Mouse (Mus musculus) bone marrow, adult 2 months (tissue): ENCODE data around the gene Nacc1. TPM values are rescaled to one million over a fixed set of nuclear protein-coding genes. Genes with fewer than 3 reads are reported as not detected.
A peak's percentile ranks its signal among the peaks of the same experiment; 100 is the strongest.

ENCODE experiments used
- H3K27ac ChIP-seq: fragments of 200-500 bp; 2 replicates; pipeline ENCODE4 v1.5.1; 2012; ENCODE audit warnings: low read depth, mild to moderate bottlenecking, control low read depth, inconsistent platforms, low read length; ENCODE audit not compliant: control insufficient read depth, poor library complexity, insufficient read depth
- H3K4me1 ChIP-seq: fragments of 200-500 bp; 2 replicates; pipeline ENCODE4 v1.6.1; 2011; ENCODE audit warnings: low read length; ENCODE audit not compliant: control insufficient read depth, insufficient read depth
- H3K4me3 ChIP-seq: fragments of 200-500 bp; replicated peaks from 2 replicates; pipeline ENCODE3; 2011; ENCODE audit warnings: mild to moderate bottlenecking, low read depth, low read length, control low read depth; ENCODE audit not compliant: control insufficient read depth
- CTCF ChIP-seq: fragments of 200-500 bp; IDR thresholded peaks from 2 replicates; pipeline ENCODE4 v1.5.1; 2011; ENCODE audit warnings: low read length, control low read depth; ENCODE audit not compliant: control insufficient read depth, insufficient read depth
- POLR2A ChIP-seq: fragments of 200-500 bp; IDR thresholded peaks from 2 replicates; pipeline ENCODE4 v1.6.1; 2011; ENCODE audit warnings: low read depth, mild to moderate bottlenecking, control low read depth, low read length, borderline replicate concordance; ENCODE audit not compliant: control insufficient read depth
- WGBS: fragments of 180-500 bp; shearing (Covaris S2); methylation state at CpG from one replicate; pipeline ENCODE4 v1.1.7; 2018; 5-methylcytosine and 5-hydroxymethylcytosine counted together
- polyA plus RNA-seq: library from polyadenylated mRNA; stranded (reverse); fragments of >200 nt; gene quantifications from 2 replicates; pipeline ENCODE4 v1.2.4, GENCODE M21; 2011; ENCODE audit warnings: low replicate concordance; ENCODE audit not compliant: missing spikeins, insufficient read depth, insufficient read length

Gene Nacc1
- polyA plus RNA-seq, 1 experiment: 26.2 TPM

DNA sequence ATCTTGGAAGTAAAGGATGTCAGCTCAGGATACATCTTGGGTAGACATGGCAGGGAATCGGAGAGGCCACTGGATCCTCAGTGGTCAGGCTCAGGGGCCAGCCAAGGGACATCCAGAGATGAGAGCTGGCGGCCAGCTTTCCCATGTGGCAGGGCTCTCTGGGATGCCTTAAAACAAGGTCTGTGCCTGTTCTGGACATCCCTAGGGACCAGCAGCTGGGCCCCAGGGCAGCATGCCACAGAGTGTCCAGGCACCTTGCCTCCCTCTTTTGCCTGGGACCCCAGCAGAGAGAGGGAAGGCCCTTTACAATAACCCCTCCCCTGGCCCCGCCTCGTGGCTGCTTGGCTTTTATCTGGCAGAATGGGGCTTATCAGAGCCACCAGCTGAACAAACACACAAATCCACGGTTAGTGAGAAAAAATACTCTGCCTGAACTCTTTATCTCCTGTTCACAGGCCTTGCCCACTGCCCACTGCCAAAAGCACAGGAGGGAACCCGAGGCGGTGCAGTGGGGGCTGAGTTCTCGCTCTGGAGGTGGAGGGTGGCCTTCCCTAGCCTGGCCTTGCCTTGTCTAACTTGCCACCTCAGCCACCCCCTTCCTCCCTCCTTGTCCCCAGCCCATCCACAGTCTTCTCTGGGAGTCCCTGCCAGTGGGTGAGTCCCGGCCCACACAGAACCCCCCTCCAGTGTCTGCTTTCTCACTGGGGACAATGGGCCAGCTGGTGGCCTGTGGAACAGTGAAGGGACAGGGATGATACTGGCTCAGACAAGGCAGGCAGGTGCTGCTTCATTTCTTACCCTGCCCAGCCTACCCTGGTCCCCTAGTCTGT, 43.1 kb upstream of the Nacc1 start:
- Histone ChIP-seq H3K4me1 (peaks cover 10% of the 10 kb centered on the region), H3K4me3 (no peak overlapping the region), H3K27ac (peak overlapping the region; percentile 88)
- WGBS: 44% methylated on average over 9 of the region's 9 CpGs
- TF ChIP-seq CTCF: no peak
- peak; percentile 44; the same call in 1 of the 2 replicates for TF ChIP-seq POLR2A

DNA sequence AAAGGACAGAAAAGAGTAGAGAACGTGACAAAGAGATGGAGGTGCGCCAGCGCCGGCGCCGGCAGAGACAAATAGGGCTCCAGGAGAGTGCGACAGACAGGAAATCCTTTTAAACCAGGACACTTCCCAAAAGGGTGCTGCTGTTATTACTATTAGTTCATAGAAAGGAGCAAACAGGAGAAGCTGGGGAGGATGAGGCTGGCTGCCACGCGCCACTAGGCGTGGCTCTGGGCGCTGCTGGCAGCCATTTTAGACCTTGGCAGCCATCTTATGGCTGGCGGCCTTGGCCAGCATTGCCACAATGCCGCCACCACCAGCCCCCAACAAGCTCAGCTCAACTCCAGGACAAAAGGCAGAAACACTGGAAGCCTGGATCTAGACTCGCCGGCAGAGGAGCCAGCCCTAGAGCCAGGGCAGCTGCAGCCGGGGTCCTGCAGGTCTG, 42.3 kb upstream of the Nacc1 start:
- H3K4me1 ChIP-seq: peaks cover 15% of the 10 kb centered on the region
- no peak overlapping the region for H3K4me3 ChIP-seq
- WGBS: 66% methylated on average over 16 of the region's 16 CpGs
- H3K27ac ChIP-seq: peak overlapping the region; percentile 57
- TF ChIP-seq CTCF (no peak), POLR2A (no peak)

DNA sequence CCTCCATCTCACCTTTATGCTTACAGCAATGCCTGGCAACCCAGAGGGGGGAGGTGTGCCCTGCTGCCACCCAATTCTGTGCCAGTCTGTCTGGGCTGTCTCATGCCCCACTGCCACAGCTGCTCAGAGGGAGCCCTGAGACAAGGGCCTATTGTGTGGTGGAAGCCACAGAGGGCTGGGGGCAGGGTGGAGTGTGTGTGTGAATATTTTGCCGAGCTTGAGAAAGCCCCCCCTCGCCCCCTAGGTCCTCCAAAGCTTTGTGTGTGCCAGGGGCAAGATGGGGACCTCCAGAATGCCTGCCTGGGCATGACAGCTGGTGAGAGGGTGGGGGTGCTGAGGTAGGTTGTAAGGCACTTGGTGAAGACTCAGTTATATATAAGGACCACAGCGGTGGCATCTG, 40.8 kb upstream of the Nacc1 start:
- Histone ChIP-seq H3K4me3 (no peak overlapping the region), H3K27ac (no peak overlapping the region; the same call in 1 of the 2 replicates), H3K4me1 (peaks cover 16% of the 10 kb centered on the region)
- TF ChIP-seq POLR2A: no peak
- no peak for TF ChIP-seq CTCF
- WGBS: 60% methylated on average over 3 of the region's 3 CpGs

DNA sequence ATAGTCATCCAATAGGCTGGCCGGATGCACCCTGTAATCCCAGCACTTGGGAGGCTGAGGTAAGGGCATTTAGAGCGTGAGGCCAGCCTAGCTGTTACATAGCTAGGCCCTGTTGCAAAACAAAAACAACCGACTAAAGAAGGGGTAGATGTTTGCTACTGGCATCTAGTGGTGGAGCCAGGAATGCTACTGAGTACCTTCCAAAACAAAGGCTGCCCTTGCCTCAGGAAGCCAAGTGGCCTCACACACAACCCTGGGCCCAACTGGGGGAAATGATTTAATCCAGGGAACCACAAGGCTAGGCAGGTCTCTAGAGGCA, 38.2 kb upstream of the Nacc1 start:
- peaks cover 21% of the 10 kb centered on the region for H3K4me1 ChIP-seq
- TF ChIP-seq CTCF (peak; percentile 40; the same call in 1 of the 2 replicates), POLR2A (no peak)
- WGBS: 9% methylated on average over 3 of the region's 3 CpGs
- H3K4me3 ChIP-seq: no peak overlapping the region
- H3K27ac ChIP-seq: peak overlapping the region; percentile 87

DNA sequence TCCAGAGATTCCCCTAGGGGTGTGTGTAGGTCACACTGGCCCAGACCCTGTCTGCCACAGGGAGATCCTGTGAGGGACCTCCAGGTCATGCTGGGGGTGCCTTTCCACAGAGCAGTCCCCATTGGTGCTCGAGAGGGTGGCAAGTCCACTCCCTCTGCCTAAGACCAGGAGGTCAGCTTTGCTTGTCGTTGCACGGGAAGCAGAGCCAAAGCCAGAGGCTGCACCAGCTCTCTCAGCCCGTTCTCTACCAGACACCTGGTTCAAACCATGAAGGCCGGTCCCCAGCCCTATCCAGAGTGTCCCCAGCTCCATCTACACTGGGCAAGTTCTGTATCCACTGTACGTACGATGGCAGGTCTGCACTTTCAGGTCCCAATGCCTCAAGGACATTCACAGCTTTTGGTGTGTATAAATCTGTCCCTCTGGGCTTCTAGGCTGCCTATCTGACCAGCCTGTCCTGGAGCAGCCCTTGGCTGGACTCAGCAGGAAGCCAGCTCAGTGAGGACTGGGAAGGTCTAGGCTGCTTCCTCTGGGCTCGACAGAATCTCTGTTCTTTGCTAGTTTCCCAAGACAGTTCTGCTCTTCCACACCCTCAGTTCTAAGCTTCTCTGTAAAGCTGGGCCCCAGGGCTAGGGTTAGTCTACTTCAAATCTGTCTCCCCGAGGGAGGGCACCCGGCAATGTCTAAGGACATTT, 37.7 kb upstream of the Nacc1 start:
- Histone ChIP-seq H3K4me1 (peaks cover 21% of the 10 kb centered on the region), H3K27ac (peak overlapping the region; percentile 87), H3K4me3 (no peak overlapping the region)
- TF ChIP-seq CTCF: no peak
- no peak for TF ChIP-seq POLR2A
- 46% methylated on average over 10 of the region's 10 CpGs for WGBS

DNA sequence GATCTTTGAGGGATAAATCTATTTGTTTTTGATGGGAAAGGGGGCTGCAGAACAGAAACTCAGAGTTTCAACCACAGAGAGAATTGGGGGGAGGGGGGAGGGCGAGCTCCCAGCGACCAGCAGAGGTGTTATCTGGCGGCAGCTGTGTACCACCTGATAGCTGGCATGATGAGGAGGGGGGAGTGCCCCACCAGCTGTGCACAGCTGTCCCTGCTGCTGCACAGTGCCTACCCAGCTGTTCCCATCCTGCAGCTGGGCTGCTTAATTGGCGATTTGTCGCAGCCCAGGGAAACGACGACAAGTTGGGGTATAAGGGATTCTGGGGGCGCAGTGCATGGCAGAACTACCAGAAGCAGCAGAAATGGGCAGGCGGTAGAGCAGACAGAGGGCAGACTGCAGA, 37.0 kb upstream of the Nacc1 start:
- Histone ChIP-seq H3K4me1 (peaks cover 20% of the 10 kb centered on the region), H3K27ac (peak overlapping the region; percentile 87), H3K4me3 (peak overlapping the region; percentile 72)
- 42% methylated on average over 9 of the region's 9 CpGs for WGBS
- no peak for TF ChIP-seq CTCF
- TF ChIP-seq POLR2A: peak; percentile 8; the same call in 1 of the 2 replicates

DNA sequence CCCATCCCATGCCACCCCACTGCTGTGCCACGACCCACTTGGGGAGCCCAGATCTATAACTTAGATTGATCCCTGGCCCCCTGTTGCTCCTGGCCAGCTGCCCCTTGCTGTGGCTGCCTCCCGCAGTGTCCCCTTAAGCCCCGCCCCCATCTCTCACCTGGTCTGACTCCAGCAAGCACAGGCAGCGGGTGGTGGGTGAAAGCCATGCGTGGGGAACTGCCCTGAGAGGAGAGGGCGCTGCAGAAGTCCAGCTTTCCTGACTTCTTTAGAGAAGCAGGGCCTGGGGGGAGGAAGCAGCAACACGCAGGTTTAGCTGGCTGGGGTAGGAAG, 35.9 kb upstream of the Nacc1 start:
- Histone ChIP-seq H3K4me3 (peak overlapping the region; percentile 72), H3K27ac (peak overlapping the region; percentile 87), H3K4me1 (peaks cover 16% of the 10 kb centered on the region)
- WGBS: 9% methylated on average over 7 of the region's 7 CpGs
- TF ChIP-seq POLR2A: peak; percentile 33; the same call in 1 of the 2 replicates
- no peak for TF ChIP-seq CTCF

DNA sequence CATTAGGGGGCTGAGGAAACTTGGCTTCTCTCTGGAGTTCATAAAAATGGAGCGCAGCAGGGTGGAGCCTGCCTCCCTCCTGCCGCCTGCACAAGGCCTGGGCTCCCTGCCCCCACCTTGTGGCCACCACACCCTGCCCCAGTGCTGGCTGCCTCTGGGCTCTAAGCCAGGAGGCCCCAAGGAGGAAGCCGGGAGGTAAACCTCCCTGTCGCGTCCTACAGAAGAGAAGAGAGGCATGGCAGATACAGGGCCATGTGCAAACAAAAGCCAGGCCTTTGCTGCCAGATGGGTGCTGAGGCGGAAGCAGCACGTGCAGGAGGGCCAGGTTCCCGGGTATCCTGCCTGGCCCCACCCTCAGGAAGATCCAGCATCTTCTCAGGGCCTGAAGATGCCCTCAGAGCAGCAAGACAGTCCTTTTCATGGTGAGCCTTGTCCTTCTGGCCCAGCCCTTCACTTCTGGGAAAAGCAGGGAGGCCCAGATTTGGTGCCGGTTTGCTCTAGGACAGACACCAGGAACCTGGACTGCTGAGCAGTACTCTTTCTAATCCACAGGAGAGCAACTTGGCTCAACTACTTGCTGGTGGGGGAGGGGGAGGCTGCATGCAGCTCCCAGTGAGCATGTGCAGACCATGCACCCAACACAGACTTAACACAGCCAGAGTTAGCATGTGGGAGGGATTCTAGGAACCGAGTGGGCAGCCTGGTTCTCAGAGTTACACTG, 35.3 kb upstream of the Nacc1 start, which contains the start of gene G430095P16Rik:
Gene G430095P16Rik (plus strand): TSS at position 158 of the 721 bp plus-strand sequence.
- 4% methylated on average over 10 of the region's 10 CpGs for WGBS
- H3K4me3 ChIP-seq: peak within 1 kb of the TSS; percentile 72
- H3K4me1 ChIP-seq: peaks cover 16% of the 10 kb centered on the region
- TF ChIP-seq POLR2A (peak; percentile 63; the same call in 1 of the 2 replicates), CTCF (peak; percentile 38; the same call in 1 of the 2 replicates)
- H3K27ac ChIP-seq: peak within 1 kb of the TSS; percentile 87
